Mouse (Mus musculus): ENCODE results near the gene Stk33.

DNA sequence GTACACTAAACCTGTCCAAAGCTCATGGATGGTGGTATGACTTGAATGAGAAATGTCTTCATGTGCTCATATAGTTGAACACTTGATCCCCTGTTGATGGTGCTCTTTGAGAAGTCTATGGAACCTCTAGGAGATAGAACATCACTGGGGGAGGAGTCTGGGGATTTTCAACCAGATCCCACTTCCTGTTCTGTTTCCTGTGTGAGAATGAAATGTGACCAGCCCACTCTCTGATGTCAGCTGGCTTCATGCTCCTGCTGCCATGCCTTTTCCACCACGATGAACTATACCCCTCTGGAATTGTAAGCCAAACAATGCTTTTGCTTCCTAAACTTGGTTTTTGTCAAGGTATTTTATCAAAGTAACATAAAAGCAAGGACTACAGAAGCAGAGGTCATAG is 81.0 kb downstream of the Stk33 start:
- TF ChIP-seq POLR2A (IDR thresholded peaks at IDR 0.05; ENCODE audit: insufficient read depth, low read length), result no peak
- TF ChIP-seq CTCF (IDR thresholded peaks at IDR 0.05; ENCODE audit: low read depth, low read length), result no peak
- no peak for TF ChIP-seq EP300 (IDR thresholded peaks at IDR 0.05; ENCODE audit: insufficient read depth, low read depth, low read length)
